Mouse (Mus musculus) myocyte (in vitro differentiated cells): ENCODE measurements around the gene Rgs3.

Experiments used
- MYOD1 ChIP-seq, 3 experiments: IDR thresholded peaks; one replicate each; pipeline ENCODE4 v1.6.1; 2011; ENCODE audit warnings: control low read depth in 2 of 3, low read depth in 2 of 3, mild to moderate bottlenecking in 2 of 3, moderate library complexity in 1 of 3; ENCODE audit not compliant: insufficient read length in 2 of 3, control insufficient read depth in 1 of 3
- POLR2A ChIP-seq: IDR thresholded peaks from one replicate; pipeline ENCODE4 v1.6.1; 2011; ENCODE audit warnings: low read depth, mild to moderate bottlenecking, control low read depth, moderate library complexity; ENCODE audit not compliant: insufficient read length
- SRF ChIP-seq: IDR thresholded peaks from one replicate; pipeline ENCODE4 v1.6.1; 2011; ENCODE audit warnings: low read depth; ENCODE audit not compliant: control insufficient read depth, insufficient read length
- TCF12 ChIP-seq: IDR thresholded peaks from one replicate; pipeline ENCODE4 v1.6.1; 2011; ENCODE audit warnings: mild to moderate bottlenecking, control low read depth; ENCODE audit not compliant: poor library complexity, insufficient read depth, severe bottlenecking

DNA sequence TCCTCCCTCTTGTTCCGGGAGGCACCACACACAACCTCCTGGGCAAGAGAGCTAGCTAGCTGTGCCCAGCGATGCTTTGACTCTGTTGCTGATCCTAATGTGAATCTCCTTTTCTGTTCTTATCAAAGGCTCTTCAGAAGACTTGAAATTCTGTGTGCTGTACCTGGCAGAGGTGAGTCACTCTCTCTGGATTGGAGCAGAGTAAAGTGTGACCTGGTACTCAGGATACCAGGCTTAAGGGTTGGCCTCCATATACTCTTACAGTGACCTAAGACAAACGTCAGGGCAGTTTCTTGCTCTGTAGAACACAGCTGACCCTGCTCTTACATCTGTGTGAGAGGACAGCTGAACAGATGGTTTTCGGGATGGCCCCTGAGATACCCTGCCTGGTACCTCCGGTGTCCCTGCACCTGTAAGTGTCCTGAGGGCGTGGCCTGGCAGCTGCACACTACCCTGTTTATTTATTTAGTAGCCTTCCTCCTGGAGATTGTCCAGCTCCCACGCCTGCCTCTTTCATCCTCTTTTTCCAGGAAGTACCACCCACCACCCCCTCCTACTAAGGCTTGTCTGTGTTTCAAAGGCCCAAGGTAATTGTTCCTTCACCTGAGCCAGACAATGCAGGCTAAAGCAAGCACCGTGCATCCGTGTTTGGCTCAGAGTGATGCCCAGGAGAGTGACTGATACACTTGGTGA is 87.1 kb downstream of the Rgs3 start:
- TF ChIP-seq SRF = no peak
- no peak for TF ChIP-seq MYOD1 (IDR thresholded peaks at IDR 0.05; ENCODE audit: control insufficient read depth in 1 of 3, insufficient read length in 2 of 3, low read depth in 2 of 3)
- no peak for TF ChIP-seq POLR2A
- TF ChIP-seq TCF12 = no peak
